Mouse (Mus musculus) urinary bladder, postnatal 25 days (tissue): ENCODE data around the gene Stim1.
A peak's percentile ranks its signal among the peaks of the same experiment; 100 is the strongest.

Source experiments
- DNase-seq: peaks from one replicate; pipeline ENCODE4 v3.0.0; 2022; ENCODE audit warnings: low spot score

The Stim1 gene

GRCm38 (mm10) chr7:102267601-102268394 lies at the start of gene Stim1:
Gene Stim1, plus strand, starts transcription at chr7:102267806.
- DNase-seq: peak; percentile 69

GRCm38 (mm10) chr7:102221899-102222298 lies 45.7 kb upstream of the Stim1 start:
- no peak for DNase-seq

- DNase-seq: no peak
Measured at GRCm38 (mm10) chr7:102222336-102222735, 45.3 kb upstream of the Stim1 start.

GRCm38 (mm10) chr7:102222830-102223556 lies 44.6 kb upstream of the Stim1 start:
- peak; percentile 74 for DNase-seq

- no peak for DNase-seq
Measured at GRCm38 (mm10) chr7:102223883-102224738, 43.5 kb upstream of the Stim1 start.

GRCm38 (mm10) chr7:102226051-102226450 lies 41.6 kb upstream of the Stim1 start:
- no peak for DNase-seq

GRCm38 (mm10) chr7:102228049-102228670 lies 39.4 kb upstream of the Stim1 start:
- no peak for DNase-seq

- no peak for DNase-seq
Measured at GRCm38 (mm10) chr7:102229814-102230213, 37.8 kb upstream of the Stim1 start.

- no peak for DNase-seq
Measured at GRCm38 (mm10) chr7:102233059-102233458, 34.5 kb upstream of the Stim1 start.

- no peak for DNase-seq
Measured at GRCm38 (mm10) chr7:102238686-102239286, 28.8 kb upstream of the Stim1 start.

- no peak for DNase-seq
Measured at GRCm38 (mm10) chr7:102239591-102239990, 28.0 kb upstream of the Stim1 start.

GRCm38 (mm10) chr7:102242371-102242770 lies 25.2 kb upstream of the Stim1 start:
- no peak for DNase-seq

GRCm38 (mm10) chr7:102242917-102243316 lies 24.7 kb upstream of the Stim1 start:
- DNase-seq: no peak

- no peak for DNase-seq
Measured at GRCm38 (mm10) chr7:102243870-102244269, 23.7 kb upstream of the Stim1 start.

GRCm38 (mm10) chr7:102244782-102245535 lies 22.6 kb upstream of the Stim1 start:
- no peak for DNase-seq

- DNase-seq: no peak
Measured at GRCm38 (mm10) chr7:102245775-102246174, 21.8 kb upstream of the Stim1 start.

GRCm38 (mm10) chr7:102246265-102246664 lies 21.3 kb upstream of the Stim1 start:
- DNase-seq: no peak

GRCm38 (mm10) chr7:102246956-102247797 lies 20.4 kb upstream of the Stim1 start:
- DNase-seq: no peak

GRCm38 (mm10) chr7:102248691-102249404 lies 18.8 kb upstream of the Stim1 start:
- no peak for DNase-seq
